Mouse (Mus musculus) limb, embryonic 11.5 days (tissue): ENCODE measurements around the gene Clhc1. TPM values are rescaled to one million over a fixed set of nuclear protein-coding genes. Genes with fewer than 3 reads are reported as not detected.

Experiments used
- ATAC-seq: fragments of 200-750 bp; cut with Nextera tagmentation; 2 replicates; pipeline ENCODE4 v1.8.0; 2017; ENCODE audit warnings: low read depth; ENCODE audit not compliant: insufficient number of reproducible peaks, low FRiP score, low TSS enrichment
- DNase-seq: peaks from one replicate; pipeline ENCODE4 v3.0.0-alpha.2; 2015; ENCODE audit warnings: low spot score
- H3K27ac ChIP-seq: fragments of 300-500 bp; sonication (generic); replicated peaks from 2 replicates; pipeline ENCODE4 v1.5.1; 2014; ENCODE audit warnings: low read depth, mild to moderate bottlenecking, low read length
- H3K27me3 ChIP-seq: fragments of 300-500 bp; sonication (generic); 2 replicates; pipeline ENCODE4 v1.6.1; 2014; ENCODE audit warnings: mild to moderate bottlenecking, low read length, mixed read lengths; ENCODE audit not compliant: control insufficient read depth, insufficient read depth
- H3K36me3 ChIP-seq: fragments of 300-500 bp; sonication (generic); 2 replicates; pipeline ENCODE4 v1.6.1; 2014; ENCODE audit warnings: mild to moderate bottlenecking, low read length, moderate library complexity, mixed read lengths; ENCODE audit not compliant: control insufficient read depth, insufficient read depth
- H3K4me1 ChIP-seq: fragments of 300-500 bp; sonication (generic); 2 replicates; pipeline ENCODE4 v1.6.1; 2014; ENCODE audit warnings: low read length, mixed read lengths; ENCODE audit not compliant: control insufficient read depth, insufficient read depth
- H3K4me2 ChIP-seq: fragments of 300-500 bp; sonication (generic); 2 replicates; pipeline ENCODE4 v1.6.1; 2014; ENCODE audit warnings: low read depth, mild to moderate bottlenecking, moderate library complexity; ENCODE audit not compliant: severe bottlenecking
- H3K4me3 ChIP-seq: fragments of 300-500 bp; sonication (generic); 2 replicates; pipeline ENCODE4 v1.5.1; 2014; ENCODE audit warnings: low read depth, low read length
- H3K9ac ChIP-seq: fragments of 300-500 bp; sonication (generic); 2 replicates; pipeline ENCODE4 v1.6.1; 2014; ENCODE audit warnings: mild to moderate bottlenecking, low read length
- H3K9me3 ChIP-seq: fragments of 300-500 bp; sonication (generic); 2 replicates; pipeline ENCODE4 v1.6.1; 2016; ENCODE audit warnings: low read length; ENCODE audit not compliant: control insufficient read depth
- WGBS: fragments of 180-500 bp; shearing (Covaris S2); extraction: QIAGEN DNeasy Blood & Tissue Kit; methylation state at CpG from one replicate; pipeline ENCODE4 v1.1.7; 2014; 5-methylcytosine and 5-hydroxymethylcytosine counted together
- polyA plus RNA-seq: library from polyadenylated mRNA; unstranded; fragments of >200 nt; fragmentation: Nextera tagmentation; extraction: Ambion mirVana; gene quantifications from 2 replicates; pipeline ENCODE4 v1.2.1, GENCODE M21; 2014

Gene Clhc1
- polyA plus RNA-seq, result 0.31 and 0.33 TPM in 2 replicates

DNA sequence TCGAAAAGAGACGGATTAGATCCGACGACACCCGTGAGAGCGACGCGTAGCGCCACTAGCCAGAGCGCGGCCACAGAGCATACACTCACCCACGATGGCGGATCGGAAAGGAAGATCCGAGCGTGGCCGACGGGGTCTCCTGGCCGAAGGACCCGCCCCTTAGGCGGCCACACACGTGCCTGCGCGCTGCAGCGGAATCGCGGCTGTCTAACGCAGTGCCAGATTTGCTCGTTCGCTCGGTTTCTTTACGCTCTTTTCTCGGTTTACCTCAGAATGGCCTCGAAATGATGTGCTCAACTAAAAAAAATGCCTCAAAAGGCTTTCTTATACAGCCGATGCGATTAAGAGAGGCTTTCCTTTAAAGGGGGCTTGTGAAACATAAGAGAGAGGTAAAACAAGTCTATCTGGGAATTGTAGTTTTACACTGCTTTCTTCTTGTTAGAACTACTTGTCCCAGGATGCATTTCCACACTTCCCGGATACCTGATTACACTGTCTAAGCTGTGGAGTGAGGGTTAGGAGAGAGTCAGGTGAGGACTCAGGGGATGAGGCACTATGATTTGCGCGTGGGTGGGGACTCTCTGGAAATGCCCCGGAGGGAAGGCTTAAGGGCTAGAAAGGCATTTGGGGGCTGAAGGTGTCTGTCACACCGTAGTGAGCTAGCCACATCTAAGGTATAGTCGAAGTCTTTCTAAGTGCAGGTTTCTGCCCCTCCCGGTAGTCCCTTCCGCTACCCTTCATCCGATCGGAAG is at the start of gene Clhc1, which contains the start of gene Rps27a:
TSS of gene Clhc1 (plus strand) at position 199 of the 752 bp plus-strand sequence.
TSS of gene Rps27a (minus strand) at position 358 of the 752 bp plus-strand sequence.
- under 1% methylated on average over 46 of the region's 46 CpGs for whole genome bisulfite sequencing

DNA sequence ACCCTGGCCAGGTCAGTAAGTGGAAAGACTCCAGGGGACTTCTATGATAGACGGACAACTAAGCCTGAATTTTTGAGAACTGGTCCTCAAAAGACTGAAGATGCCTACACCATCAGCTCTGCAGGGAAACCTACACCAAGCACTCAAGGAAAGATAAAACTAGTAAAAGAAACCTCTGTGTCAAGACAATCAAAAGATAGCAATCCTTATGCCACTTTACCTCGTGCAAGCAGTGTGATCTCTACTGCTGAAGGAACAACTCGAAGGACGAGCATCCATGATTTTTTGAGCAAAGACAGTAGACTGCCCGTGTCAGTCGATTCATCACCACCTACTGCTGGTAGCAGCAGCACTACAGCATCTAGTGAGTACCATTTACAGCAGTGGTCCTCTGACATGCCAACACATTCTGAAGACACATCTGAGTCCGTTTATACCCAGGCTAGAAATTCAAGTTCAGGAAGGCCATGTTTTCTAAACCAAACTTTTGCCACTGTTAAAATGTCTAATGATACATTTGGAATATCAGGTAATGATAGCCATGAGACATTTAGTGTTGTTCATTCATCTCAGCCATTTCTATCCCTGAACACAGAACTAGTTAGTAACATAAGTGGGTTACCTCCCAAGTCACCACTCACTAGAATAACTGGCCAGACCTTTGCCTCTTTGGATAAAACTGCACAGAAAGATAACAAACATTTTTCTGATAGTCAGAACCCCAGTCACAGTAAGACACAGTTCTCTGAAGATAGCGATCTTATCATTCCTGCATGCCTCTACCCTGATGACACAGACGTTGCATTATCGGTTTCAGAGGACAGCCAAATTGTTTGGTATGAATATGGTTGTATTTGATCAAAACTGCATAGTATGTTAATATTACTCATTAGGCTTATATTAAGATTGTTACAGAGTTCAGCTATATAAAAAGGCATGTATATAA is 43.5 kb upstream of the Clhc1 start:
- Histone ChIP-seq H3K36me3 (peaks cover 2% of the 10 kb centered on the region; the same call in 1 of the 2 replicates), H3K27ac (no peak overlapping the region), H3K4me1 (no peaks in the 10 kb centered on the region), H3K4me3 (no peak overlapping the region), H3K9me3 (no peaks in the 10 kb centered on the region), H3K4me2 (no peak overlapping the region), H3K27me3 (no peaks in the 10 kb centered on the region), H3K9ac (no peak overlapping the region)
- WGBS, result 92% methylated on average over 10 of the region's 10 CpGs
- ATAC-seq, result no peak
- DNase-seq, result no peak

More for the DNA sequence above, at the start of gene Clhc1, which contains the start of gene Rps27a:
- Histone ChIP-seq H3K4me2 (peak within 1 kb of the TSS; percentile 65), H3K36me3 (peaks cover 5% of the 10 kb centered on the region; the same call in 1 of the 2 replicates), H3K9me3 (no peaks in the 10 kb centered on the region), H3K27me3 (no peaks in the 10 kb centered on the region), H3K27ac (peak within 1 kb of the TSS; percentile 68), H3K4me1 (no peaks in the 10 kb centered on the region), H3K4me3 (peak within 1 kb of the TSS; percentile 70), H3K9ac (peak within 1 kb of the TSS; percentile 95)
- DNase-seq (peak; percentile 95), ATAC-seq (peak; percentile 97)

DNA sequence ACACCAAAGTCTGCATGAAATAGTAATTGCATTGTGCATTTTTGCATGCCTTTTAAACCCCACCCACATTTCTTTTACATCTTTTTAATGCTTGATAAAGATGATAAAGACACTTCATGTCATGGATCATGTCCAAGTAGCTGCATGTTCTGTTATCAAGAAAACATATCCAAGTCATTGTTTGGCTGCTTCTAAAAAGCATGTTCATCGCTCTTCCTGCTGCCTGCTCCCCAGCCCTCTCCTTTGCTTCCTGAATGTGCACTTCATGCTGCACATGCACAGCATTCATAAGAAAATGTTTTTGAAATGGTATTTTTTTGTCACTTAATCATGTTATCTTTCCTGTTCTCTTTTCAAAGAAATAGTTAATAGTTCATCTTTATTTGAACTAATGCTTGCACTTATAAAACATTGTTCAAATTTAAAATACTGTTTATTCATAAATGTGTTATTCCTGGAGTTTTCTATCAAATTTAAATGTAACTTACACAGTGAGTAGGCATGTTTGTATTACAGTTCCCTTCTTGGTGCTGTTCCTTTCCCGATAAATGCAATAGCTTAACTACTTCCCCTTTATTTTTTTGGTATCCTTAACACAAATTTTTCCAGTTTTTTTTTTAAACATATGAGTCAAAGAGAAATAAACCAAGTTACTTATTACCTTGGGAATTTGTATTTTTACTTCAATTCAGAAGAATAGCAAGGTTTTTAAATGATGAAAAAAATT is 42.7 kb upstream of the Clhc1 start:
- no peaks in the 10 kb centered on the region for H3K27me3 ChIP-seq
- whole genome bisulfite sequencing, result 96% methylated on average over 2 of the region's 2 CpGs
- peaks cover 2% of the 10 kb centered on the region; the same call in 1 of the 2 replicates for H3K36me3 ChIP-seq
- H3K4me3 ChIP-seq, result no peak overlapping the region
- no peaks in the 10 kb centered on the region for H3K9me3 ChIP-seq
- no peak overlapping the region for H3K9ac ChIP-seq
- no peaks in the 10 kb centered on the region for H3K4me1 ChIP-seq
- ATAC-seq (no peak), DNase-seq (no peak)
- H3K4me2 ChIP-seq, result no peak overlapping the region
- H3K27ac ChIP-seq, result no peak overlapping the region

DNA sequence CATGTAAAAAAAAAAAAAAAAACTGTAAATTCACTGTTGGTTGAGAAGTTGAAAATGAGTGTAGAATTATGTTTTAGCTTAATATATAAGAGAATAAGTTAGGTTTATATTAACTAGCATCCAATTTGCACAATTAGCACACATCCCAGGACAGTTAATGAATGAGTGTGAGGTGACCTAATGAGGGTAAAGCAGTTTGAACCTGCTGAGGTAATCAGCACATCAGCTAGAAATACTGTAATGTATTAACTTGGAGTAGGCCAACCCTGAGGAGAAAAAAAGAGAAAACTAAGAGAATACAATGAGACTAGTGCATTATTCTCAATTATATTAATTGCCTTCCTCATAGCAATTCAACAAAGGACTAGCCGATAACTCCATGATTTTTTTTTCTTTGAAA is 38.3 kb upstream of the Clhc1 start:
- DNase-seq (no peak), ATAC-seq (no peak)
- 88% methylated on average over 1 of the region's 1 CpGs for WGBS
- no peak overlapping the region for H3K9ac ChIP-seq
- H3K4me1 ChIP-seq, result no peaks in the 10 kb centered on the region
- no peak overlapping the region for H3K4me2 ChIP-seq
- H3K27me3 ChIP-seq, result no peaks in the 10 kb centered on the region
- peaks cover 6% of the 10 kb centered on the region; the same call in 1 of the 2 replicates for H3K36me3 ChIP-seq
- no peak overlapping the region for H3K4me3 ChIP-seq
- H3K9me3 ChIP-seq, result no peaks in the 10 kb centered on the region
- H3K27ac ChIP-seq, result no peak overlapping the region

DNA sequence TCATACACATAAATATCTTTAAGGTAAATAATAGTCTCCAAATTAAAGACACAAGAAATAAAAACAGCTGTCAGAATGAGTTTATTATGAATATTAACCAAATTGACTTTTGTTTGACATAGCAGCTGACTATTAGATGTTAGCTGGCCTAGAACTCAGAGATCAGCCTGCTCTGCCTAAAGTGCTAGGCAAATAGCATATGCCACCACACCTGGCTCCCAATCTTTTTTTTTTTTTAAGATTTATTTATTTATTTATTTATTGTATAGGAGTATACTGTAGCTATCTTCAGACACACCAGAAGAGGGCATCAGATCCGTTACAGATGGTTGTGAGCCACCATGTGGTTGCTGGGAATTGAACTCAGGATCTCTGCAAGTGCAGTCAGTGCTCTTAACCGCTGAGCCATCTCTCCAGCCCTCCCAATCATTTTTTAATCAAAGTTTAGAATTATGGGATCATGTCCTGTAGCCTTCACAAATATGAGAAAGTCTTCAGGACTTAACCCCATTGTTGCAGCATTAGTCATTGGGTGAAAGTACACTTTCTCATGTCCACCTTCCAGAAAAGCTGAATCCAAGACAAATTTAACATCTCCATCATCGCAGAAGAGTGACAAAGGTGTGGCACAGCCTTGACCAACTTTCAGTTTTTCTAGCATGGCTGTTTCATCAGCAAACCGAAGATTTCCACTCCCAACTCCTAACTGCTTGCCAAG is 34.8 kb upstream of the Clhc1 start:
- 88% methylated on average over 4 of the region's 4 CpGs for WGBS
- Histone ChIP-seq H3K27ac (no peak overlapping the region), H3K9ac (no peak overlapping the region), H3K27me3 (no peaks in the 10 kb centered on the region), H3K4me1 (no peaks in the 10 kb centered on the region), H3K9me3 (no peaks in the 10 kb centered on the region), H3K4me3 (no peak overlapping the region), H3K36me3 (peaks cover 5% of the 10 kb centered on the region; the same call in 1 of the 2 replicates), H3K4me2 (no peak overlapping the region)
- DNase-seq (no peak), ATAC-seq (no peak)

DNA sequence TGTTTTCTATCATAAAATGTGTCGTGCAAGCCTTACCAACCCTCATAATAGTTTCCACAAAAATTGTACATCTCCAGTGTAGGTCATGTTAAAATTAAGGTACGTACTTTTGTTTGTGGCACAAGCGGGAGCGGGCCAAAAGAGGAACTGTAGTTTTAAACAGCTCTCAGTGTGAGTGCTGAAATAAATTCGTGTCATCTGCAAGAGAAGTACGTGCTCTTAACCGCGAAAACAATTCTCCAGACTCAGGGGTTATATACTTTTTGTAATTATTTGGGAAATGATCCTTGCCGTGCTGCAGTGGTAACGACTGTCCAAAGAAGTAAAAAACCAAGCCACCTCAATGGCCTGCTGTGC is 33.4 kb upstream of the Clhc1 start:
- ATAC-seq, result no peak
- WGBS, result 28% methylated on average over 10 of the region's 10 CpGs

DNA sequence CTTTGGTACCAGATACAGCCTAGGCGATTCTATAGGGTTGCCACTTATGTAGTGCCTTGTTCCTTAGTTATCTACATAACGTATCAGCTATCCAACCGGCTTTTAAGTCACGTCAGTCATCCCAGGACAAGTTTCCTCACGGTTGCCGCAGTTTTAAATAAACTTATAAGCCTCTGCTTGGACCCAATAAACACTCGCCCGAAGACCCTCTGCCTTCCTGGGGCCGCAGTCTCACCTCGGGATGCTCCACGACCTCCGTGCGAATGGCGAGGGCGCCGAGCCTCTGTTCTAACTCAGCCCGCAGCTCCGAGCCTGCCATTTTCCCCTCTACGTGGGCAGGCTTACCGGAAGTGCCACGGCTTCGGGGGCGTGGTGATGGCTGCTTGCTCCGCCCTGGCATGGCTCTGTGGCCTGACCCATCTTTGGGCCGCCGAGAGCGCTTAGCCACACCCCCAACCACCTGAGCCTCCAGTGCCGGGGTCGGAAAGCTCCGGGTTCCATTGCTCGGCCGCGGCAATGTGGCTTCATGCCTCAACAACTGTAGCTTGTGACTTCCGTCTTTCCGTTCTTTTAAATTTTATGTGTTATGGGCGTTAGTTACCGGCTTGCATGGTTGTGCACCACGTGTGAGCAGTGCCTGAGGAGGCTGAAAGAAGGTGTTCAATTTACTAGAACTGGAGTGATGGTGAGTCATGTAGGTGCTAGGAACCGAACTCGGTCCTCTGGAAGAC is 32.9 kb upstream of the Clhc1 start, which contains the start of gene Prorsd1:
TSS of gene Prorsd1 (minus strand) at position 352 of the 731 bp plus-strand sequence.
- Histone ChIP-seq H3K4me3 (peak within 1 kb of the TSS; percentile 56), H3K9me3 (no peaks in the 10 kb centered on the region; the same call in 1 of the 2 replicates), H3K9ac (peak within 1 kb of the TSS; percentile 65), H3K27ac (peak within 1 kb of the TSS; percentile 56; the same call in 1 of the 2 replicates), H3K27me3 (no peaks in the 10 kb centered on the region), H3K36me3 (peaks cover 5% of the 10 kb centered on the region; the same call in 1 of the 2 replicates), H3K4me2 (peak within 1 kb of the TSS; percentile 41), H3K4me1 (no peaks in the 10 kb centered on the region)
- peak; percentile 95 for DNase-seq
- ATAC-seq, result peak; percentile 98
- WGBS, result 4% methylated on average over 40 of the region's 40 CpGs

More for the DNA sequence above, 33.4 kb upstream of the Clhc1 start:
- H3K4me3 ChIP-seq, result peak overlapping the region; percentile 56
- no peaks in the 10 kb centered on the region for H3K4me1 ChIP-seq
- H3K36me3 ChIP-seq, result peaks cover 5% of the 10 kb centered on the region; the same call in 1 of the 2 replicates
- H3K27ac ChIP-seq, result peak overlapping the region; percentile 56; the same call in 1 of the 2 replicates
- DNase-seq, result no peak
- no peaks in the 10 kb centered on the region; the same call in 1 of the 2 replicates for H3K9me3 ChIP-seq
- H3K27me3 ChIP-seq, result no peaks in the 10 kb centered on the region
- H3K4me2 ChIP-seq, result peak overlapping the region; percentile 41
- peak overlapping the region; percentile 65; the same call in 1 of the 2 replicates for H3K9ac ChIP-seq
